Mouse (Mus musculus) right cerebral cortex, adult 2 months (tissue): ENCODE measurements at regions not wholly inside any gene's neighbourhood (a gene's known extent, or its start where the extent isn't known, plus 50 kb on each side); places are given as distances from the start of the nearest gene placed in this dataset.
"Not testable (repeated sequence)": the region's sequence is repeated elsewhere in the genome, so short reads cannot be mapped to it uniquely, and the experiment has no call there.

ENCODE experiments used
- DNase-seq, 2 experiments: peaks; one replicate each; pipeline ENCODE4 v3.0.0; 2021 to 2022; ENCODE audit warnings: low spot score in 2 of 2

DNA sequence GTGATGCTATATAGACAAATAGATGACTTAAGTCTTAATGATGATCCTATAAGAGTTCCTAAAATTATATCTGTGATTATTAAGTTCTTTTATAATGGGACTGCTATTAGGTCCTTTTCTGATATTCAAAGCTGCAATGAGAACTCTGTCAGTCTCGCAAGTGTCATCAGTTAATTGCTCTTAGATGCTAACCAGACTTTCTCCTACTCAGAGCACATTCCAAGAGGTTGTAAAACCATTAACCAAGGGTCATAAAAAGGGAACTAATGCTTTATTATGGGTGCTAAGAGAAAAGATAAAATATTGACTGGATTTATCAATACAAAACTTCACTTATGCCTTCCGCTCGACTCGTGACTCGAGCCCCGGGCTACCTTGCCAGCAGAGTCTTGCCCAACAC lies 66.3 kb upstream of the Cwc22 start:
- not testable (repeated sequence) for DNase-seq

DNA sequence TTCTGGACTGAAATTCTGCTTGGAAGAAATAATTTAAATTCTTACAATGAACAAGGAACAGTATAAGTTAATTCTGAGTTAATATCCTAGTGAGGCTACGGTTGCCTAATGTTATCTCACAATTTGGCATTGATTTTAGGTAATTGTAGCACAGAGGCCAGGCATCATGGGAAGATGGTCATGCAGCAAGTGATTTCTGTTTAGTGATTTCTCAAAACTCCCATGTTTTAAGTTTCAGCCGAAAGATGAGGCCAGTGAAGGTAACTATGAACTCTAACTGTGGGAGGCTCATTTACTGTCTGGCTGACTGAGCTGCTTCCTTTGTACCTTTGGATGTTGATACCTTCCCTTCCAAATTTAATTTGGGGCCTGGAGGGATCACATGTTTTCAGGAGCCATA lies 65.6 kb upstream of the Cwc22 start:
- DNase-seq: no peak

DNA sequence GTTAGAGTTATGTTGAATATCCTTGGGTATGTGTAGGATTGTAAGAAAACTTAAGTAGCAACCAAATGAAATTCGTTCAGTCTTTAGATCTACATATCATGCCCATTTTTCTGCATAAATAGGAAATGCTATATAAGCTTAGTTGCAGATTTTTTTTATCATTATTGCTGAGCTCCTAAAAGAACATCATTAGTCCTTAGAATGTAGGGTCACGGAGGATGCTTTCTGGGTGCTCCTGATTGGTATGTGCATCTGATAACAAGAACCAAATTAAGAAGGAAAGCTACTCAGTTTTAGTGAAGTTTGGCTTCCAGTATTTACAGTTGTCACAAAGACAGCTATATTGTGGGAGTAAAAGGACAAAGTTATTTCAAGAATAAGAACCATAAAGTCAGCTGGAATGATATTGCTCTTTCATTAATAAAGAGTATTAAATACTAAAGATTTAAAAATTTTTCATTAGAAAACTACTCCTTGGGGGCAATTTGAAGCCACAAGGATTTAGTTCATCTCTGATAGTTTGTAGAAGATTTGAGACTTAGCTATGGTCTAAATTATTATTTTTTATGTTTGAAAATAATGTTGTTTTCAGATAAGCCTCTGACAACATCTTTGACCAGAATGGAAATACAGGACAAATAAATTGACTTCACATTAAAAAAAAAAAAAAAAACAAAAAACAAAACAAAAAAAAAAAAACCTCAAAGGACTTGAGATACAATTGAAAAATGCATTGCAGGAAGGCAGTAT lies 65.1 kb upstream of the Cwc22 start:
- no peak for DNase-seq

DNA sequence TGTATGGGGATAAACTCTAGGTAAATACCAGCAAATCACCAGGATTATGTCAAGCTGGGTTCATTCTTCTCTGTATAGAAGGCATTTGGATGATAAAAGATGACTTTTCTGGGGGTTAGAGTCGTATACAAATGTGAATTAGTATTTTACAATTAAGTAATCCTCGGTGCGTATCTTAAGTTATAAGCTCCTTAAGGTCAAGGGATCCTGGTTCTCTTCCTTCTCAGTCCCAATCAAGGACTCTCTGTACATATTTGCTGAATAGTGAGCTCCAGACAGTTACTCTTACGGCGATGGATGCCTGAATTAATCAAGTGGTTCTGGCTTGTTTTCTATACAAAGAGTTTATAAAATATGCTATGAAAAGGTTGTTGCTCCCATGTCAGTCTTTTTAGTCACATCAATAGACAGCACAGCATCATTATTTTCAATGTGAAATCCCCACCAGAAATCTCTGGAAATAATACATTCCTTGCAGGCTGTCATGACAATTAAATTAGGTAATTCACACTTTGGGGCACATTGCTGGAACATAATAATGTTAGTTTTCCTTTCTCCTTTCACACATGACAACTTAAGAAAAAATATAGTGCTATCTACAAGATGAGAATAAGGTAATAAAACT lies 64.0 kb upstream of the Cwc22 start:
- DNase-seq: no peak

DNA sequence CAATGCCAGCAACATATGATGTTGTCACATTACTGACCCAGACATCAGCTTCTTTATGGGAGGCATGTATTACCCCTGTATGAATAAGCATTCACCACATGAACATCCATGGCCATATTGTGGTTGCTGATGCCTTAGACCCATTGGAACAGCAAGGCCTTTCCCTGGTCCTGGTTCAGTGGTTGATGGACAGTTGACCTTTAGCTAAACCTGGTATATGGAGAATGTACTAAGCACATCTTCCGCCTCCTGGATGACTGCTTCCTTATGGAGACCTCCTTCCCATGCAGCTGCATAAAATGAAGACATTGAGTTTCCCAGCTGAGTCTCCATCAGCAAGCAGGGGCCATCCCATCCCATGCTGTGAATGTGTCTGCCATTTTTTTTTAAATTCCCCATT lies 61.9 kb upstream of the Cwc22 start:
- DNase-seq: no peak

DNA sequence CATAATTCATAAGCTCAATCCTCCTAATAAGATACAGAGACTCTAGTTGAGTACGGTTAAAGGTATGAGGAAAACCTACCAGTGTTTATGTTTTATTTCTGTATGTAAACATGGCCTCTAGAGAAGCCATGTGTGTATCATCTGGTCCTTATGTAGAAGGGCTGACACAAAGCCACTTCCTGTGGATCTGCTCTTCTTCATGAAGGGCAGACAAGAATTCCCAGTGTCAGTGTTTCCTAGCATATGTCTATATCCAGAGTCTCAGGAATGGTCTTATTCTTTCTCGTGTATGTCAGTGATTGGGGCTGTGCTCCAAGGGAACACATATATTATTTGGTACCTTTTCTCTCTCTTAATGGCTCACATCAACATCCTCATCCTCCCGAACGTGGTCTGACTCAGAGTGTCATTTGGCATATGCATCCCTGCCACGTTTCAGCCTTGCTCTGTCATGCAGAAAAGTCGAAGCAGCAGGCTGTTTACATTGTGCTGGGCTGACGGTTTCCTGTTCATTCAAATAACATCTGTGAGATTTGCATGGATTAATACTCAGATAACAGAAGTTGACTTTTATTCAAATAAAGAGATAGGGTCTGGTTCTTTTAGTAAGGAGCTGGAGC lies 59.3 kb upstream of the Cwc22 start:
- no peak for DNase-seq

DNA sequence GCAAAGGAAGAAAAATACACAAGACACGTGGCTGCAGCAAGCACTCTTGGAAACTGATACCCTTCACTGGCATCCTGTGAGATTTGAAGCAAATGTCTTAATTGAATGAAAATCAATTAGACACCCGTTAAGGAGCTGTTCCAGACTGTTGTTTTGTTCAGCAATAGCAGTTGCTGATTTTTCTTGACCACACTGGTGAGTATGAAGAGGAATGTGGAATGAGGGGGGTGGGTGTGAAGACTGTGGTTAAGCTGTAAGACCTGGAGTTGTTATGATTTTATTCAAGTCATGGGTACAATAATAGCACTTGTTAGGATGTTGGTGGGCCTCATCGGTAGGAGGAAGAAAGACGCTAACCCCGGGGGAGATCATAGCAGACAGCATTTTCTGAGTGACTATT lies 58.3 kb upstream of the Cwc22 start:
- no peak for DNase-seq
